Mouse (Mus musculus): Measurements from ENCODE around the gene Ano9.

DNA sequence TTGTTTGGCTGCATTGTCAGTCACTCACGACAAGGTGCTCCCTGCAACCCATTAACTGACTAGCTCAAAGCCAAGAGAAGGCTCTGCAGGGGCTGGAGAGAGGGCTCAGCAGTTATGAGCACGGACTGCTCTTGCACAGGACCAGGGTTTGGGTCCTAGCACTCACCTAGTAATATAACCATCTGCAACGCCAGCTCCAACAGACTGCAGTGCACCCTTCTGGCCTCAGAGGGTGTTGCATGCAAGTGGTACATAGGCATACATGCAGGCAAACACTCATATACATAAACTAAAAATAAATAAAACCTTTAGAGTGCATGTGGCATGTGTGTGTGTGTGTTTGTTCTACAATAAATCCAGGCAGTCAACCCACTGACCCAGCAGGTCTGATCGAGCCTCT lies 61.8 kb downstream of the Ano9 start:
- peak; percentile 40; the same call in 1 of the 2 replicates for TF ChIP-seq CTCF (IDR thresholded peaks at IDR 0.05; ENCODE audit: low read depth)
- TF ChIP-seq EP300 (optimal IDR thresholded peaks at IDR 0.05) = no peak
